Mouse (Mus musculus) monocyte, adult 2 months (primary cell): ENCODE results near the gene Mapkapk2.

Experiments
- DNase-seq, 2 experiments: peaks; one replicate each; pipeline ENCODE4 v3.0.0; 2022; ENCODE audit warnings: low spot score in 2 of 2, low read depth in 1 of 2

Mapkapk2 gene

GRCm38 (mm10) chr1:131083609-131084008 is 14.0 kb downstream of the Mapkapk2 start:
- no peak for DNase-seq

DNA sequence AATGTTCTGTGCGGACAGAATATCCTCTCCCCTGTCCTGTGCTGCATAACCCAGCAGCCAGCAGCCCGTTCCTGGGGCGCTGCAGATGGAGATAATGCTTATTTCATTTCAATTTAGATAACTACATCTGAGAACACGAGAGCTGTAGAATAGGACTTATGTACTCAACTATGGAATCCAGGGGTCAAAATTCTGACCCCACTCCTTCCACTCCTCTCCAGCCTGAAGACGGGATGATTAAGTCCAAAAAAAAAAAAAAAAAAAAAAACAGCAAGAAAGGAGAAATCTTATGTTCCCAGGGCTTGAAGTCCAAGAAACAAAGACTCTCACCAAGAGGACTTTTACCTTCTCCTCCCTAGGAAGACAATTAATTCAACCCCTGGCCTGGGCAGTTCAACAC is 14.5 kb downstream of the Mapkapk2 start:
- no peak for DNase-seq

DNA sequence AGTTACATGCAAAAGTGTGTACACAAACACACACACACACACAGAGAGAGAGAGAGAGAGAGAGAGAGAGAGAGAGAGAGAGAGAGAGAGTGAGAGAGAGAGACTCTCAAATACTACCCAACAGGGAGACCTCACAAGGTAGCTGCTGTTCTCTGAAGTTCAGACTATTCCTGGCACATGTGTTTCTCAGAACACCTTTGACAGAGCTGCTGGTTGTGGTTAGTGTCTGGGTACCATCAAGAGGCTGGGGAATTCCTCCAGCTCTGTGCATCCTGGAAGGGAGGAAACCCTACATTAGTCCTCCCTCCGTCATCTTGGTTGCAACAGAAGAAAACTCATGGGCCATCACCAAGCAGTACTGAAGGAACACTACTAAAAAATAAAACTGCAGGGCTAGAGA is 16.9 kb downstream of the Mapkapk2 start:
- no peak for DNase-seq

GRCm38 (mm10) chr1:131079762-131080161 is 17.9 kb downstream of the Mapkapk2 start:
- DNase-seq: no peak

GRCm38 (mm10) chr1:131078761-131079330 is 18.8 kb downstream of the Mapkapk2 start:
- DNase-seq: no peak

DNA sequence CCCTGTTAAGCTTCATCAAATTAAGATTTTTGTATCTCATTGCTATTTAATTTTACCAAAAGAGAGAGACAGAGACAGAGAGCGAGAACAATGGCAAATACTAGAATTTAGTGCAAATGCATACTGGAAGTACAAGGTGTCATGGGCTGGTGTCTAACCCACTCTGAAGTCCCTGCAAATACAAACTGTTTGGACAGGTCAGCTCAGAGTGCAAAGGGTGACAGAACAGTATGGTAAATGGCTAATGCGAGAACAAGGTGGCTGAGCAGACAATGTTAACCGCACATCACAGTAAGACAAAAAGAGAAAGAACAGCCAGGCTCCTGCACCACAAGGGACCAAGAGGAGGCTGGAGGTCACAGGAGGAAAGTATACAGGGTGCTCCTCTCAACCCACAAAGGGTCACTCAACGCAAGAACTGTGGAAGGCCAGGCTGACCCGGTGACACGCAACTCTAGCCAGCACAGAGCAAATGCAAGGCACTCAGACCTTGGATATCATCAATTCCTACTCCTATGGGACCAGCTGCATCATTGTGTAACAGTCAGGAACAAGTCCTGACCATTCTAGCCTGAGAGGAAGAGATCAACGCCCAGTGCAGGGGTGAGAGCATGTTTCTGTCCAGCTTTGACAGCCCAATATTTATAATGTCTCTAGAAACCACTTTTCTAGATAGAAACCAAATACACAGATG is 22.4 kb downstream of the Mapkapk2 start:
- no peak for DNase-seq

- no peak for DNase-seq
Observed at GRCm38 (mm10) chr1:131074524-131074938, 23.1 kb downstream of the Mapkapk2 start.

DNA sequence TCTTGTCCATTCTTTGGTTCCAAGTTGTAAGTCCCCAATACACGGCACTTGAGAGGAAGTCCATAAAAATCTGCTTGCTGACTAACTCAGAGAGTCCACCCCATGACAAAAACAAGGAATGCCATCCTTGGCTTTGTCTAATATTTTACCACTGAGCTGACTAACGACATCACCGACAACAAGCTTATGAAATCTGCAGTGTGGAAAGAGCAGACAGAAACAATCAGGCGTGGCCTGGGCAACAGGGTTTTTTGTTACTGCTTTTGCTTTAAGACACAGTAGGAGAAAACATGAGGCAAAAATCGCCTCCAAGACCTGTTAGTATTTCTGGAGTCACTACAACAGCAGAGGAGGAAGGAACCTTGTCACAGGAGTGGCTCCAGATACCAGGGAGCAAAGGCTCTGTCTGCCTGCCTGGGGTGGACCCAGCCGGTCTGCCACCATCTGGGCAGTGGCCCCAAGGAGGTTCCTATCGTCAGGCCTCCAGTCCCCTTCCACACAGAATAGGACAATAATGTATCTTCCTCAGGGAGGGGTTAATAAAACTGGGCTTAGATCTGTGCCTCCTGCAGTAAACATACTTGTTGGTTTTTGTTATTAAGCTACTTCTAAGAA is 25.1 kb downstream of the Mapkapk2 start:
- DNase-seq: no peak

DNA sequence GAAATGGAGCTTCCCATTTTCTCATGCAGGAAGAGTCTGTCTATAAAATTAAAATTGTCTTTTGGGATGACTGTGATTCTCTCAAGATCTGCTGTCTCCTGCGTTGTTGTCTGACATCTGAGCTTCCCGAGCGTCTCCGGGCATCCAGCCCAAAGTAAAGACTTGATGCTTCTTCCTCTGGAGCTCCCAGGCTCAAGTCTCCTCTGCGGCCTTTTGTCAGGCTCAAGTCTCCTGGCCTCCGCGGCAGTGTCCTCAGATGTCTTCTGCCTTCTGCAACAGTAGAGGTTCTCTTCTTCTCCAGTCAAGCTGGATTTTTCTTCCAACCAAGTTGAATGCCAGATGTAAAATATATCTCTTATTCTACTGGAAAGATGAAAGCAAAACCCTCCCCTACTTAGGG is 28.6 kb downstream of the Mapkapk2 start:
- no peak for DNase-seq

GRCm38 (mm10) chr1:131068011-131068727 is 29.5 kb downstream of the Mapkapk2 start:
- DNase-seq: no peak

- DNase-seq: no peak
Observed at GRCm38 (mm10) chr1:131064202-131064601, 33.4 kb downstream of the Mapkapk2 start.

DNA sequence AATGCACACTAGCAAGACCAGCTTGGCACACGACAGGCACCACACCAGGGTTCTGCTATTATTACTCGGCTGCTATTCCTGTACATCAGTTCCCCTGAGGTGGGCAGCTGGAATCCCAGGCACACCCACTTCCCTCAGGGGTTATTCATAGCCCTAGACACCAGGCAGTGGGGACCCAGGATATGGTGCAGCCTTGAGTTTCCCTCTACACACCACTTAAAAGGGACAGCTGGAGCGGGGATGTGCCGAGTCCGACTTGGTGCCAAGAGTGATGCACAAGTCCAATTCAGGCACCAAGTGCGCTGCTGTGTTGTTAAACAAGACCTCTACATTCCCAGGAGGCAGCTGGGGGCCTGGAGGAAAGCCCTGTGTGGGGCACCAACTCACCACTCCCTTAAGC is 34.8 kb downstream of the Mapkapk2 start:
- no peak for DNase-seq

GRCm38 (mm10) chr1:131061740-131062254 is 35.8 kb downstream of the Mapkapk2 start:
- no peak for DNase-seq

- no peak for DNase-seq
Observed at GRCm38 (mm10) chr1:131060290-131061253, 37.1 kb downstream of the Mapkapk2 start.

- no peak for DNase-seq
Observed at GRCm38 (mm10) chr1:131059841-131060240, 37.8 kb downstream of the Mapkapk2 start.

GRCm38 (mm10) chr1:131059411-131059810 is 38.2 kb downstream of the Mapkapk2 start:
- no peak for DNase-seq

- no peak for DNase-seq
Observed at GRCm38 (mm10) chr1:131058431-131058830, 39.2 kb downstream of the Mapkapk2 start.

GRCm38 (mm10) chr1:131054251-131054650 is 43.4 kb downstream of the Mapkapk2 start:
- no peak for DNase-seq

DNA sequence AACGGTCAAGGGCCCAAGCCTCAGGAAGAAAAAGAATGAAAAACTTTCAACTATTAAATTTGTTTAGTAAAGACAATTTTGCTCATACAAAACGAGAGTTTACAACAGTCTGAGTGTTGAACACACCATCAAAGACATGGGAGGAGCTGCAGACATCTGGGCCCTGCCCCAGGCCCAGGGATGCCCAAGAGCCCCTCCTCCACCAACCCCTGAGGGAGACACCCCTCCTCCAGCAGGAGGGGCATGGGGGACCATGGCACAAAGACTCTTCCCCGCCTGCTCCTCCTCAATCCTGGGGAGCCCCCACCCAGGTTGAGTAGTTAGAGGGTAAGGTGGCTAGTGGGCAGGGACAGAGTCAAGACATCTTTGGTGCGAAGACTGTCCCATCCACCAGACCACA is 44.0 kb downstream of the Mapkapk2 start:
- no peak for DNase-seq

DNA sequence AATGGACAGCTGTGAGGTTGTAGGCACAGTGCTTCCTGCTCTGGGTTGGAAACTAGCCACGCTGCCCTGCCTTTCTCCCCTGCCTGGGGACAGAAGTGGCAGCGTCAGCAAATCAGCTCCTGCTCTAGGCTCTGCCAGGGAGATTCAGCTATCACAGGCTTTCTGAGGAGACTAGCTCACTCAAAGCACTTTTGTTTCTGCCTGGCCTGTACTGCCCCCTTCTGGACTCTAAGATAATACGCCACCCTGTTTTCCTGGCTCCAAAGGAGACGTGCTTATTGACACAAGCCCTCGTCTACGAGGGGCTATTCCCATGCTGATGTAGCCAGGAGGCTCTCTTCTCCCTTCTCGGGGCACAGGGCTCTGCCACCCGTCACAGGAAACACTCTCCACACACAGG is 44.4 kb downstream of the Mapkapk2 start:
- no peak for DNase-seq

DNA sequence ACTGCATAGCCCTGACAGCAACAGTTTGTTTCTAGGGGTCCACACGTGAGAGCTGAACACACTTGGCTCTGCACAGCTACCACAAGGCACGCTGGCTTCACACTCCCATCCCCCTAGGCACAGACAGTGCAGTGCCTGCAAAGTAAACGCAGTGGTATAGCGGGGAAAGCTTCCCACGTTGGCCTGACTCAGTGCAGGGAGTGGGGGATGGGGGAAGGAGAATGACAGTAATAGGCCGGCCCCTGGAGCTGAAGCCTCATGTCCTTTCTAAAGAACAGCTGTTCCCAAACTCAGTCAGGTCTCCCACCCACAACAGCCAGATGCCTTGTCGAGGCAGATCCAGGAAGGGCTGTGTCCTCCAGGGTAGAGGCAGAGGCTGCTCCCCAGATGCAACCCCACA is 46.6 kb downstream of the Mapkapk2 start:
- DNase-seq: no peak
